Mouse (Mus musculus) heart, adult 2 months (tissue): ENCODE measurements around the gene Acot7.

Source experiments
- CTCF ChIP-seq: fragments of 200-600 bp; IDR thresholded peaks from 2 replicates; pipeline ENCODE4 v1.8.1; 2022; ENCODE audit warnings: antibody characterized with exemption, mild to moderate bottlenecking, moderate library complexity
- EP300 ChIP-seq: fragments of 200-500 bp; IDR thresholded peaks from 2 replicates; pipeline ENCODE4 v1.6.1; 2011; ENCODE audit warnings: low read depth, low read length, control low read depth; ENCODE audit not compliant: insufficient read depth

GRCm38 (mm10) chr4:152222513-152222912, 44.6 kb downstream of the Acot7 start:
- TF ChIP-seq CTCF: no peak
- TF ChIP-seq EP300: no peak
